Mouse (Mus musculus) kidney, postnatal 25 days (tissue): ENCODE data around the gene Gm49395.
A peak's percentile ranks its signal among the peaks of the same experiment; 100 is the strongest.

Experiments used
- DNase-seq, 2 experiments: peaks; one replicate each; pipeline ENCODE4 v3.0.0; 2021; ENCODE audit warnings: mixed read lengths in 2 of 2

The Gm49395 gene

DNA sequence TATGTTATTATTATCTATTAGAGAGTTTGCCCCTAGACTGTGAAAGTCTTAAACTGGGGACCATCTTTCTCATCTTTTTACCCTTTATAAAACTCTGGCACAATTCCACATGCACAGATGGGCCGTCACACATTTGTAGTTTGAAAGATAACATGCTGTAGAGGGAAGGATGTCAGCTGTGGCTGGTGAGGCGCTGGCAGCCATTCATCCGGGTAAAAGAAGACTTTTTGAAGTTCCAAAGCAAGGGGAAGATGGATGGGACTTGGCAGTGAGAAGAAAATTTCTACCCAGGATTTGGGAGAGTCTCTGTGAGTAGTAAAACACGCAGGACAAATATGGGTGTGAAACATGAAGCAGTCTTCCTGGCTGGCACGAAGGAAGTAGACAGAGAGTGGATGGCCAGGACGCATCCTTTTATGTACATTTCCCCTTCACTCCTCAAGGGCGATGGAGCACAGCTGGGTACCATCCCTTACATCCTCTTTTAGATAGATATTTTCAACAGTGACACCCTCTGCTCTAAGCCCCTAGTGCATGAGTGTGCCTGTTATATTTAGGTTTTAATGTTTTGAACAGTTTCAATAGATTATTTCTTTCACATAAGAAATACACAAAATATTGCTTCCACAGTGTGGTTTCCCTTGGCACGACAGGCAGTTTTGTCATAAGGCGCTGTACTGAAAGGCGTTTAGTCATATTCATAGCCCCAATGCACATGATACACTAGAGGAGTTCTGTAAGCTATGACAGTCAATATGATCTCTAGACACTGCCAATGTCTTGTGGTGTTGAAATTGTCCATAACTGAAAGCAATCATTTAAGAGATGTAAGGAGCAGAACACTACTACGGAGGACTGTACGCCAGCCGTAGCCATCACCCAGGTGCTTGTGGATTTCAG is 50.8 kb downstream of the Gm49395 start:
- DNase-seq = no peak

DNA sequence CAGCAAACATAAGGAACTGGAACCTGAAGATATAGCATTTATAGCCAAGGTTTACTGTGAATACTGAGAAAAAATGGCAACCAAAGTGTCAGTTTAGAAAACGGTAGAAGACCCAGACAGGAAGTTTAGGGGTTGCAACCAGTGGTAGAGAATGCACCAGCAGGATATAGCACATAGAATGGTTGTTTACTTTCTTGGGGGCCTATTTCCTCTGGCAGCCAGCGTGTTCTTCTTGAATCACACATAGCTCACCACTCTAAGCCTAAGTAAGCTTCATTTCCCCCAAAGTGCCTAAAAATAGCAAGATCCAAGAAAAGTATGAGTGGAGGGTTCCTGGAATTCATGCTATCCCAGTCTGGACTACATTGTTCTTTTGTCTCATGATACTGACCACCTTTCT is 59.1 kb downstream of the Gm49395 start:
- no peak for DNase-seq

DNA sequence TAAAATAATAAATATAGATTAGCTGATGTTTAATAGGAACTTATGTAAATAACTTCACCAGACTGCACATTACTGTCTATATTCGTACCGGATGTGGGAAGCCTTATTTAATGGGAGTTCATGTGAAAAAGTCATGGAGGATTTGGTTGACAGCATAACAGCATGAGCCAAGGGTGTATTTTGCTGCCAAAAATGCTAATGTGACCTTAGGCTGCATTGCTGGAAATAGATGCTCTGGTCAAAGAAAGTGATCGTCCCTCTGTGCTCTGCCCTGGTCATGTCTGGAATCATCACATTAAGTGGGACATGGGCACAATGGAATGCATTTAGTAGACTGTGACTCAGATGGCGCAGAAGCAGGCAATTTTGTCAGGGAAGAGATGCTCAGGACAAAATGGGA is 64.4 kb downstream of the Gm49395 start:
- peak in 1 of 2 experiments; percentile 38 for DNase-seq

DNA sequence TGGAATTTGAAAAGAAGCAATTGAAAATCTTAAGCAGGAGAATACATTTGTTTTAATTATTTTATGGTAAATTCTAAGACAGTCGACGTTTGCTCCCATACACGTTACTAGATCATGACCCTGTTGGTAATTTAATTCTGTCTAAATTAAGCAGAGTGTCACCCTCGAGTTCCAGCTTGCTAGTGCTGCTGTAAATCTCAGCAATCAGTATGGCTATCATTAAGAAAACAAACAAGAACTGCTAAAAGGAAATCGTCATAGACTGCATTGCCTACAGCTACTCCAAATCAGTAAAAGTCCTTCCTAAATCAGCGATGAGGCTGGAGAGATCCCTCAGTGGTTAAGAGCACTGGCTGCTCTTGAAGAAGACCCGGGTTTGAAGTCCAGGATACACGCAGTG is 66.3 kb downstream of the Gm49395 start:
- DNase-seq = no peak

DNA sequence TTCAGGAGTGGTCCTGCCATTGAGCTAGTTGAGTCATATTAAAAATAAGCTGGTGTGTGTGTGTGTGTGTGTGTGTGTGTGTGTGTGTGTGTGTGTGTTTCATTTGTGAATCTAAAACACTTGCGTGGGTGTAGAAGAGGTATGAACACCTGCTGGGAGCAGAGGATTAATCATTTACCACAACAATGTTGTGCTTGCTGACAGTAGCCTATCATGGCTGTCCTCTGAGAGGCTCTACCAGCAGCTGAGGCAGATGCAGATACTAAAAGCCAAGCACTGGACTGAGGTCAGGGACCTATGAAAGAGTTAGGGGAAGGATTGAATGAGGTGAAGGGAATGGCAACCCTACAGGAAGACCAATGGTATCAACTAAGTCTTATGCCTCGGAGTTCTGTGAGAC is 68.6 kb downstream of the Gm49395 start:
- peak in 1 of 2 experiments; percentile 43 for DNase-seq

DNA sequence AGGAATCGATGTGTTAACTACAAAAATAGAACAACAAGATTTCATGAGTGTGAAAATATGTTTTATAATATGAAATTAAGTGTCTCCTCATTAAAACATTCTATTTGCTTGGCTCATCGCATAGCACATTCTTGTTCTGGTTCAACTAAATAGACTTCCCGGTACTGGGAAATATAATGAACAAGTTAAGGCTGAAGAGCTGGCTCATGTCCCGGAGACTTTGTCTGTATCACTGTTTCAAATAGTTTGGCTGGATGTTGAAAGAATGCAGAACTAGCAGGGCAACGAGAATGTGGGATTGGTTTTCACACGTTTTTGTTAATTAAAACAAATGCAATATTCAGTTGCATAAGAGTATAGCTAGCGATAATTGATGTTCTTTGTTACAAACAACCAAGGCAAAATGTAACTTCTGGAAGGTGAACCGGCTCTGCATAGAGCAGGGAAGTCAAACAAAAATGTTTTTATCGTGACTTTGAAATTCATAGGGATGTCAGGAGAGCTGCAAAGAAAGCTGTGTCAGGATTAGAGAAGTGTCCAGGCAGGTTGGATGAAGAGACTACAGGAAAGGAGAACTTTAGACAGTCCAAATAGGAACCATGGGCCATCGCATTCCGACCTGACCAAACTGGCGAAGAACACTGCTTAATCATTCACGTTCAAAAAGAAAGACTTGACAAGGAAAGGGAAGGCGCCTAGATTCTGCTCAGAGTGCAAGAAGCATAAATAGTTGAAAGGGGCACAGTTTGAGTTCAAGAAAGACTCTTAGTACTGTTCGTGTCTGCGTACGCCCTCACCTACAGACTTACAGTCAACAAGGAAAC is 70.3 kb downstream of the Gm49395 start:
- DNase-seq = peak; percentile 57 to 66

DNA sequence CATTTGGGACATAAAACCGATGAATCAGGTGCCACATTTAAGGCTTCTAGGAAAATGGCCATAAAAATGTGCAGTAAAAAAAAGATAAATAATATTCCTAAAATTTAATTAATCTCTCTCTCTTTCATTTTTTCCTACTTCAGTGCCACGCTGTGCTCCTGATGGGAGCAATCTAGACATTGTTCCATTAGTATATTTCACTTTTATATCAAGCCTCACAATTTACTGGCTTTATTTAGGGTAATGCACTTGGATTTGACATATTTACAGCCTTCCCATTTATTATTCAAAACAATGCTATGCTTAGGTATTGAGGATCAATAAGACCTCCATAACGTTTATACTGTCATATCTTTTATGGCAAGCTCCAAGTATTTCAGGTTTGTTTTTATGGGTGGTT is 76.3 kb downstream of the Gm49395 start:
- no peak for DNase-seq

DNA sequence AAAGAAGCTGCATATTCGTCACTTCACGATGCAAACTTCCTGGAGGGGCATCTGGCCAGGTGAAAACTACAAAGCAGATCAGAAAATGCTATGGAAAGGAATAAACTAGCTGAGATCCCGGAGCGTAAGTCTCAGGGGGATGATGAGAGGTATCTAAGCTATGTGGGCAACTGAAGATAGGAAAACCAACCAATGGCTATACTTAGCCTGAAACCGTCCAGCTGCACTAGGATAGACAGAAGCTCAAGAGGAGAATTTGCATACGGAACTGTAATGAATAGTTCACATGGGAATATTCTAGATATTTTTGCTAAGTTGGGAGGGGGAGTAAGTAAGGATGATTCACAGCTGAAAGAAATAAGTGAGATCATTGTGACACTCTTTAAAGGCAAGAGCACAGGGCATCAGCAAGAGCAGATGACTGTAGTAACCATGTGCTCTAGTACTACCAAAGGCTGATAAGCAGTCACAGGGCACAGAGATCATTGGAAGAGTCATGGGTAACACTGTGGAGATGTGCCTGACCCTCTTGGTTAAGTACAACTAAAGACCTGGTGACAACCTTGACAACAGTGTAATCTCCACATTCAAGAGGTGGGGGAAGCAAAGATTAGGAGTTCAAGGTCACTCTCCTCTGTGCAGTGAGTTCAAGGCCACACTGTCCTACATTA is 79.5 kb downstream of the Gm49395 start:
- no peak for DNase-seq

DNA sequence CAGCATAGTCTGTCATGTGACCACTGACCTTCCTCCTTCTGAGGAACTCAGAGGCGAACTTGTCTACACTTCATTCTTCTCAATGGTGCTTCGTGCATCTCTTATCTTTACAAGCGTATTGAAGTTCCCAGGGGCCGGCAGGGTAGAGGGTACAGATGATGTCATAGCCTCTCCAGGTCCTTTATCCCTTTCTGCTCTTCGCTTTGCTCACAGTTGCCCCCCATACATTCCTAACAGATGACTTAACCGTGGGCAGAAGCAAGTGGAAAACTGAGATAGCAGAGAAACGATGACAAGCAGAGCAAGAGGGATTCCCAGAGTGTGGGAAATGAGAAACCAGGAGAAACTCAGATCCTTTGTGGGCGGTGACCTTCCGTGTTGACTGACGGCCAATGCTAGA is 80.3 kb downstream of the Gm49395 start:
- no peak for DNase-seq

DNA sequence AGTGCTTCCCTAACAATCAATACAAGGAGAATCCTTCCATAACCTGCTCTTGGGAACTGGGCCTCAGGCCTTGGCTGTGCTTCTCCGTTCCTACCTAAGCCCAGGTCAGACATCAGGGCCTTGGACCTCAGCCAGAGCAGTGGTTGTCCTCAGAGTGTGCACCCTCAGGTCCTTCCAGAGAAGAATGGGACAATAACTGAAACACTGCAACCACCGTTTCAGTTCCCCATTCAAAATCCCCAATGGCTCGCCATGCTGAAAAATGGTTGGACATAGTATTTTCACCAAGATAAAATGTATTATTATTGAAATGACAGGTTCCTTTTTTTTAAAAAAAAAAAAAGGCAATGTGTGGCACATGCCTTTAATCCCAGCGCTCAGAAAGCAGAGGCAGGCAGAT is 81.0 kb downstream of the Gm49395 start:
- DNase-seq = no peak

DNA sequence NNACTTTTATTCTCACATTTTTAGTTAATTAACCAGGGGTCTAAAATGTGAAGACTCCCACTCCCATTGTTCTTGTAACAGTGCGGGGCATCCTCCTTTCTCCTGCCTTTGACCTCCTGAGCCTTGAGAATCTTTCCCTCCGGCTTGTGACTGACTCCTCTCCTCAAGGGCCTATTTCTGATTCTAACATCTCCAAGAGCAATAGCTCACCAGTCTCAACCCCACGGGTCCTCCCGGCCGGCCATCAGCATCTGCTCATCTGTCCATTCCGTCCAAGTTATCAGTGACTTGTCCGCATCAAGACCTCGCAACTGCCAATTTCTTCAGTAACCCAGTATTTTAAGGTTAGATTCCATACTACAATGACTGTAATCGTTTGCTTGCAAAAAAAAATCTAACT is 84.2 kb downstream of the Gm49395 start:
- DNase-seq = no peak

DNA sequence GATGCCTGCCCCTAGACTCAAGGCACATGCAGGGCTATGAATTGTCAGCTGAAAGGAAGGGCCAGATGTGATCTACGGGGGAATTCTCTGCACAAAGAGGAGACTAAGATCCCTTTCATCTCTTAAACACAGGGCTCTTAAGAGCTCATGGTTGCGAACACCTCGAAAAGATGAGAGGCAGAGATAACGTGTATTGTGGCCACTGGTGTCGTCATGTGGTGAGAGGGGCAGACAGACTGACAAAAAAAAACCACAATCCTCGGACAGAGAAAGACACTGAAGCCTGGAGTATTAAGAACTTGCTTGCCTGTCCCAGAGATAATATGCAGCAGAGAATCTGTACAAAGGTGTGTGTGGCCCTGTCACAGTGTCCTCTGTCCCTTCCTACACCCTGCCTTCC is 90.2 kb downstream of the Gm49395 start:
- DNase-seq = no peak

DNA sequence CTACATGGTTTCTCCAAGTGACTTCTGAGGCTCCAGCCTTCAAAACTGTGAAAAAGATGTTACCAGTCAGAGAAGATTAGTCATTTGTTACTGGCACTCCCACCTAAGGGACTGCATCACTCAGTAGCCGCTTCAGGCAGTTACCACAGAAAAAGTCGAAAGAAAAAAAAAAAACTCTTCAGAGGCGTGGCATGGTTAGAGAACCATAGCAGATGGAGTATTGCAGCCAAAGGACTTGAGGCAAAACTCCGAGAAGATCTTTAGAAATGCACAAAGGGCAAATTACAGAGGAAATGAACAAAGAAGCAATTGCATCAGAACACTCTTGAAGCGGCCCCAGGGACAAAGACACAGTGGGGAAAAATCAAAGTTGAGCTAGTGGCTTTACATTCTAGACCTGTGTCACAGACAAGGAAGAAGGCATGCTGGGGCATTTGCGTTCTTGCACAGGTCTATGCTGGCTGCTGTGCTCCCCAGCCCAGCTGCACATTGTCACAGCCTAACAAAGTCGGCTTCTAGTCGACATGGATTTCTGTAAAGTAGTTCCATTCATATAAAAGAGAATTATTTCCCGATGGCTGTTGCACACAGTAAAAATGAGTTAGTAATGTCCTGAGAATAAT is 95.4 kb downstream of the Gm49395 start:
- no peak for DNase-seq

DNA sequence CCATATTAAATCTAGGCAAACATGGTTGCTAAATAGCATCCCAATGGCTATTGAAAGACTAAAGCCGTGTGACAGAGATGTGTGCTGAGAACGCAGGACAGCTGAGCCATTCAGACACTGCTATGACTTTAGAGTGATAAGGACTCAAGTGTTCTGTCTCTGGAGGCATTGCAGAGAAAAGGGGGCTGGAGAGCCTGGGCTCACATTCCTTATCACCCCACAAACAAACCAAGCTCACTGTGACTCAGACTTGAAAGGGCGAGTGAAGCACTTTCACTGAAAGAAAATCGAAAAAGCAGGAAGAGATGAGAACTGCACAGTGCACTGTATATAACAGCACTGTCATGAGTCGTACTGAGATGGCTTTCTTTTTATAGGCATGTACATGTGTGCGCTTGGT is 96.4 kb downstream of the Gm49395 start:
- no peak for DNase-seq

DNA sequence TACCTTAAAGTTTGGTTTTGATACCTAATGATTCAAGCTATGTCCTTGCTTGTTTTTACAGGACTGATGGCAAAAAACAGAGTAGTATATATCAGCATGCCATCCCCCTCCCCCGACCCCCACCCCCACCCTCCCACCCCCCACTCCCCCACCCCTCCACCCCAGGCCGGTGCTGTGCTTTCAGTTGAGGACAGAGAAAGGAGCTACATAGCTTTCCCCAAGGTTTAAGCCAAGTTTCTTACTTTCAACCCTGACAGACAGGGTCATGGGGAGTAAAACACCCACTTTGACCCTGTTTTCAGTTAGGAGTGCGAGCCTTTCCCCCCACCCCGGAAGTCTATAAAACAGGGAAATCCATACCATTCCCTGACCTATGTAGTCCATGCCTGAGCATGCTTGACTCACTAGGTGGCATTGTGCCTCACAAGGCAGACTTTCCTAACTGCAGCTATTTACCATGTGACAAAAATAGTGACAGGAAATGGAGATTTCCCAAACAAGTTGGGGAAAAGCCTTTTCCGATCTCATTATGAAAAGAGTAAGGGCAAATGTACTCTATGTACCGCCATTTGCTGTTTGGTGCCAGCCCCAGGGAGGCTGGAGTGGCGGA is 98.2 kb downstream of the Gm49395 start:
- no peak for DNase-seq

DNA sequence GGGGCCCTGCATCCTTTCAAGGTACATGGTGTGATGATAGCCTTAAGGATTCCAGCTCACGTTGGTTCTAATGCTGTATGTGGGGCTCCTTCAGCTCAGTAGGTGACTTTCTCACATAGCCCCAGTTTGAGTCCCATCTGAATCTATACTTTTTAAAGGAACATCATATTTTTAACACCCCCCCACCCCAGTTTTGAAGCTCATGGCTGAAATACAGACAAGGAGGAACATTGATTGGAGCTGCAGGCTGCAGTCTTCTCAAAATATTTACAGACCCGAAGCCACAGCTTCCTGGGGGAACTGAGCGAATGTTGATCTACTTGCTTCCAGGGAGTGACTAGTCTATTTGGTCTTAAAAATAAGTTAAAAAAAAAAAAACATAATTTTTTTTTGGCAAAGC is 98.9 kb downstream of the Gm49395 start:
- no peak for DNase-seq

DNA sequence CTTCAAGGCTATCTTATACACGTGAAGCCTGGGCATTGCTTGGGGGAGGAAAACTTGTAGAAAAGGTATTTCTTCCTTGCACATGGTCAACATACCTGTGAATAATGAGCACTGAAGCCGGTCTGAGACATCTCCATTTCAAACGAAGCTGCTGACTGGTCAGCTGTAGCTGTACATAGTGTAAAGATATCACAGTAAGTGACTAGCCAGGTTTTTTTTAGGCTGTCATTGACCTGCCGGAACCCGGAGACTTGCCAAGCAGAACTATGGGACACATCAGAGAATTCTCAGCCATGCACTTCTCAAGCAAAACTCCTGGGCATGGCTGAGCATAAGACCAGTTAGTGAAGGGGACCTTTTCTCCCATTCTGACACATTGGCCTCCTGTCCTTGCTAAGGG is 99.6 kb downstream of the Gm49395 start:
- DNase-seq = no peak

DNA sequence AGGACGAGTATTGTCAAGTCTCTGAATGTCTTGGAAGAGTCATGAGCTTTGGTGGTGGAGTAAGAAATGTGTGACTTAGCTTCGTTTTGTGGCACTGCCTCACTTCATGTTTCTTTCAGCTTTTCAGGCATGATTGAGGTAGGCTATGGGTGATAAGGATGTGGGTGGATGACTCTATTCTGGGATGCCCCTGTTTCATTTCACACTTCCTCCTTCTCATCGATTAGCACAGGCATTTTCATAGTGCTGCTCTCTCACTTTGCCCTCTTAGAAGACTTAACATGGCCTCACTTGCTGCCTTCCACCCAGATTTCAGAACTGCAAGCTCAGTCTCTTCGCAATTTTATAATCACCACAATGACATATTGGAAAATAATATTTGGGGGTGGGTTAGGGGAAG is 102.1 kb downstream of the Gm49395 start:
- no peak for DNase-seq

DNA sequence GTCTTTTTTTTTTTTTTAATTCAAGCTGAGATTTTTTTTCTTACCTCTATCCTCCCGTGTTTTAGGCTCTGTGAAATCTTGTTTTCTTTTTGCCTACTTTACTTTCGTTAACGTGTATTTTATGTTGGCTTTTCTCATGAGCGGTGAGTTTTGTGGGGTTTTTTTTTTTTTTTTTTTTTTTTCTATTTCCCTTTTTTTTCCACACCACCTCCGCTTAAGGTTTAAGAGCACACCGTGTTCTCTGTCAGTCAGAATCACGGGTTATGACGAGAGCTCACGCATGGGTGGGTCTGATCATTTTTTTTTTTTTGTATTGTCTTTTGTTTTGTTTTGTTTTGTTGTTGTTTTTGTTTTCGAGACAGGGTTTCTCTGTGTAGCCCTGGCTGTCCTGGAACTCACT is 103.6 kb downstream of the Gm49395 start:
- no peak for DNase-seq

DNA sequence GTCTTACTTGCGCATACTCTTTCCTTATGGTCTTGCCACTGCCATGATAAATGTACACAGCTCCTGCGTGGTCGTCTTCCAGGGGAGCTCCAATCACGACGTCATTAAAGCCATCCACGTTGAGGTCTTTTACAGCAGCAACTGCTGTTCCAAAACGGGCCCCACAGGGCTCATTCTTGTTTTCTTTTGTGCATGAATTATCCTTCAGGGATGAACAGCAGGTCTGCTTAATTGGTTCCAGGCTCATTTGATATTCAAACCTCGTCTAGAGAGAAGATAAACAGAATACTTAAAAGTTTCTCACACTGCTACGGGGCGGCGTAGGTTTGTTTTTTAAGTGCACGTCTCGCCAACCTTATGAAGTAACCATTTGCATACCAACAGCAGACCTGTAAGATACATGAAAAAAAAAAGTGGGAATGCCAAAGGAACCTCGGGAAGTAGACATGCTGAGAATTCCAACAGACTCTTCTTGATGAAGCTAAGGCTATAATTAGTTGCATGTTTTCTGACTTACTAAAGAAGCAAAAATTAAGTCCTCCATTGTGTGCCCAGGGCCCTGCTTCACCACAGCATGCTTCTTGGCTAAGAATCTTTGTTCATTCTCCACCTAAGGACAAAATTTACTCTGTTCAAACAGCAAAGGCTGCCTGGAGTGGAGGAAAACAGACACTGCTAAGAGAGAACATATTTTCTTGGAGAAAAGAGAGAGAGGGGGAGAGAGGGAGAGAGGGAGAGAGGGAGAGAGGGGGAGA is 109.3 kb downstream of the Gm49395 start:
- no peak for DNase-seq

DNA sequence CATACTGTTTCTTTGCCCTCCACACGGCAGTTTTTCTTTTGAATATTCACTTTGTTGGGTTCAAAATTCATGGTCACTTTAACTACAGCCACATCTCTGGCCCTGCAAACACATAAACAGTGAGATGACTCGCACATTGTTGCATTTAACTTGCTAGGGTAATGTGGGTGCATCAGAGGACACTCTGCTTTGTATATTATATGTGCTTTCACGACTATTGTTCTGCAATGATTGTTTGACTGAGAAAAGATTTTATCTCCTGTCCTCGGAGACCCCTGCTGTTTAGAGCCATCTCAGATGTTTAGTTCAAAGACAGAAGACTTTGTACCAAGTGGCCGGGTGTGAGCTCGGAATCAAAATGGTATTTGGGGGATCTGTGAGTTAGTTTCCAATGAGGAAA is 114.1 kb downstream of the Gm49395 start:
- DNase-seq = no peak

DNA sequence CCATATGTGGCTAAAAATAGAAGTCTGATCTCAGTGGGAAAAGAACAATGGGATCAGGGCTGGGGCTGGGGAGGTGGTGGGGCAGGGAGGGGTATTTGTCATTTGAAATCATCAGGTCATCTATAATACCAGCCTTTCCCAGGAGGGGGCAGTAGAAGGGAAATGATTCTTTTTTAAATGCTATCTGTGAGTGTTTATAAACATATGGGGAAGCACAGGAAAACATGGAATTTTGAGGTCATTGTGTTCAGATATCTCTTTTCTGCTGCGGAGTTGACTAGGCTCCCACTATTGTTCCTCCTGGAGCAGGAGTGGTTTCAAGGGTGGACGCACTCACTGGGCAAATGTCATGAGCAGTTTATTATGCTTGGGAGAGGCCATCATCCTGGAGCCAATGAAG is 114.6 kb downstream of the Gm49395 start:
- peak; percentile 44 to 77 for DNase-seq
